Mouse (Mus musculus) A20 (cell line): ENCODE measurements at regions not wholly inside any gene's neighbourhood (a gene's known extent, or its start where the extent isn't known, plus 50 kb on each side); places are given as distances from the start of the nearest gene placed in this dataset.

Source experiments
- DNase-seq: peaks from one replicate; pipeline ENCODE4 v3.0.0-alpha.2; 2011; ENCODE audit warnings: low read depth, low spot score

- DNase-seq: no peak
Observed at GRCm38 (mm10) chr2:103143985-103144384, 70.5 kb downstream of the Apip start.

DNA sequence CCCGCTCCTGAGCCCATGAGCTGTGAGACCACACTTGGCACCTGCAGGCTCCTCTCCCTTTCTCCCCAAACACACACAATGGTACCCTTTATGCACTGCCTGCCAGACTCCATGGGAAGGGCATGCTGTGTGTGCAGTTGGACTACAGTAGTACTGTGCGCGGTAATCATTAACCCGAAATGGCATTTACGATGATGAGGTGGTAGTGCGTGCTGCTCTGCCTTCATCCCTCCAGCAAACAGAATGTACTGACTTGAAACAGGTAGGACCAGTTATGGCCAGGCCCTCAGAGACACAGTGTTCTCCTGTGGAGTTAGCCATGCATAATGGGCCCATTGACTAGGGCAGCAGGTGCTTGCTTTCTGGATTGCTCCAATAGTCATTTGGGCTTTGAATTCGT lies 70.9 kb downstream of the Apip start:
- DNase-seq: no peak

DNA sequence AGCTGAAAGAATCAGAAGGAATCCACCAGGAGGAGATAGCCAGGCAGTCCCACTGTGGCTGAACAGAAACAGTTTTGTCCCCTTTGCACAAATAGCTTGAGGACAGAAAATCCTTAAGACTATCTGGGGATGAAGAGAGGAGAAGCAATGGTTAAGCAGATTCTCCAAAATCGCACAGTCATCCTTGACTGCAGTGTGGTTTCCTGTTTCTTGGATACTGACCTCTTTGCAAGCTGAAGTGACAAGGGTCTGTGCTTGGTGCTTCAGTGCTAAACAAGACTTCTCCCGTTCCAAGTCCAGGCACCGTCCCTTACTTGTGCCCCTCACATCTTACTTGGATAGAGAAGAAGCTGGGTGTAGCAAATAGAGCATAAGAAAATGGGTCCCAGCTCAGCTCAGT lies 71.6 kb downstream of the Apip start:
- DNase-seq: peak; percentile 3

DNA sequence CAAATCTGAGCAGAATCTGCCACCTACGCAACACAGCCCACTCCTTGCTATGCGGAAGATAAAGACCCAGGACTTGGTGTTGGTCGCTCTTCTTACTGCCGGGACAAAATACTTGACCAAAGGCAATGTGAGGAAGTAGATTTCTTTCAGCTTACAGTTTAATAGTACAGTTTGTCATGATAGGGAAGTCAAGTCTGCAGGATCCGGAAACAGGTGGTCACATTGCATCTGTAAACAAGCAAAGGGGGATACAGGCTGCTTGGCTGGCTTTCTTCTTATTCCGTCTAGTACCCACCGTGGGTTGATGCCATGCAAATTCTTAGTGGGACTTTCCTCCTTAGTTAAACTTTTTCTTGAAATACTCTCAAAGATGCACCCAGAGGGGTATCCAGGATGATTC lies 72.7 kb downstream of the Apip start:
- peak; percentile 48 for DNase-seq

DNA sequence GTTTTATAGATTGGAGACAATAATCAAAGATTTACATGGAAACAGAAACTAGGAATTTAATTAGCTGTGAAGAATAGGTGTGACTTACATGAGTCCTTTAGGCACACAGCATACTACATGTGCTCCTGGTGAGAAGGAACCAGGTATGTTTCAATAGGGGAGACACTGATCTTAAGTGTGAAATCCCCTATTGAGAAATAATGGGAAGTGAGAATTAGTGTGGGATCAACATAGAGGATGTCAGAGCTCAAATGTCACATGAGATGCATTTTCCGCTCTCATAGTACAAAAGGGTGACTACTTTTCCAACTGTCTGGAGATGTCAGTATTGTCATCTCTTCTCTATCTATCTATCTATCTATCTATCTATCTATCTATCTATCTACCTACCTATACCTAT lies 79.8 kb downstream of the Apip start:
- peak; percentile 32 for DNase-seq

DNA sequence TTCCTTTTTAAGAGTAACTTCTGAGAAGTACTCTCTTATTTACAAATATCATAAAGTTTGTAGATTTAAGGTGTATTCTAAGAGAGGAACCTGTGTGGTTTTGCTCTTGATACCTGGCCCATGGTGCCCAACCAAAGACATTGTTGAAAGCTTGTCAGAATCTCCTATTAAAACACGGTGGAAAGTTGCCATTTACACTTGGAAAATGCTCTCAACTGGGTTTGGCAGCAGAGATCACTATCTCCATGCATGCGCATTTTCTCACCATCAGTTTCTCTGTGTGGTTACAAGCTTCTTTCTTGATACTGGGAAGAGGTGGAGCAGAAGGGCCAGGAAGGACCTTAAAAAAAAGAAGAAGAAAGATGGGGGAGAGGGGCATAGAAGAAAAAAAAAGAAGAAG lies 94.3 kb downstream of the Apip start:
- DNase-seq: no peak

GRCm38 (mm10) chr2:103168266-103168665 lies 94.8 kb downstream of the Apip start:
- DNase-seq: no peak

GRCm38 (mm10) chr2:103177361-103177760 lies 103.9 kb downstream of the Apip start:
- no peak for DNase-seq

DNA sequence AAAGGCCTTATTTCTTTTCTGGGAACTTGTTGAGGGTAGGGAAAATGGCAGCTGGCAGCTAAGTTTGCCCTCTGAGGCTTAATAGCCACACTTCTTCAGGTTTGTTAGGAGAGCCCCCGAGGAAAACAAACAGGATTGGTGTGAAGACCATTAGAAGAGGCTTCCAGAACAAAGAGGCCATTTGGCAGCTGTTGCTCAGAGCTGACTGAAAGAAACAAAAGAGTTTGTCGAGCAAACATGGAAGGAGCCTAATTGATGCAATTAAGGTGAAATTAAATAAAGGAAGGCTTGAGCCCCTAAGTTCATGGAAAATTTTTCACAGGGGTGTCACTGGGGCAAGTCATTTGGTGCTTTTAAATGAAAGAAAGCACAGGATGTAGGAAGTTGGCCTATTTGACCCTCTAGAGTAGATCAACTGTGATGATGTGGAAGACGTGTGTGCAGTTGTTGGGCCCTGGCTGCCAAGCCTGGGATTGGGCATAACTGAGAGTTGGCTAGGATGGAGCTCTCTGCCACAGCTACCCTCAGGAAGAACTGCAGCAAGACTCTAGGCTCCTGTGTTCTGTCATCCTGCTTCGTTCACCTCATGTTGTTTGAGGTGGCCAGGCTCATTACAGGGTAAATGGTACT lies 106.9 kb downstream of the Apip start:
- no peak for DNase-seq

DNA sequence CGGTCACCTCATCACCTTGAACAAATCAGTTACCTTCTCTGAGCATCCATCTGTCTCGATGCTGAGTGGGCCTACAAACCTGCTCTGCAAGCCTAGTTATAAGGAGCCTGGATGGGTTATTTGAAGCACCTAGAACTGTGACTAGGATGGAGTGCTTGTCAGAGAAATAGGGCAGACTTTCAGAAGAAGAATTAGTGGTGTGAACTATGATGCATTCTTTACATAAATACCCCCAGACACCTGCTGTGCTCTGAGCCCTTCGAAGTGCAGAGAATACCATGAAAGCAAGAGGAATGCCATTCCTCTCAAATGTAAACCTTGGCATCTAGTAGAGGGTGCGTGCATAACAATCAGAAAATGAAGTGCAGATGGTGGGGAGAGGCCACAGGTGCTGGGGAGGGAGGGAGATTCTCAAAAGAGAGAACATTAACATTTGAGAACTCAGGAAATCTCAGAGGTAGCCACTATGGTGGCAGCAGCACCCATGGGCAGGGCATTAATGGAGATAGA lies 113.3 kb downstream of the Apip start:
- DNase-seq: no peak

DNA sequence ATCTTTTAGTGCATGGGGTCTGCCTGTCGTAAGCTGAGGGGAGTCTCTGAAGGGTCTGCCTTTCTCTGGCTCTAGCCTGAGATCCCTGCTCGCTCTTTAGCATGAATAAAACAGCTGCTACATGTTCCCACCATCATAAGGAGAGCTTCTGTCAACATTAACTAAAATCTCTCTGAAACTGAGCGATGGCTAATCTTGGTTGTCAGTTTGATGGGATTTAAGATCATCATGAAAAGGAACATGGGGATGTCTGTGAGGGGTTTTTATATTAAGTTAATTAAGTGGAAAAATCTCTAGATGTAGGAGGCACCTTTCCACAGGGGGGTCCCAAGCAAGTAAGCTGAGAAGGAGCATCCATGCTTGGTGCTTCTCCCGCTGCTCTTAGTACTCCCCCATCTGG lies 110.5 kb downstream of the Ehf start:
- DNase-seq: no peak

- DNase-seq: no peak
Observed at GRCm38 (mm10) chr2:103200313-103200712, 102.8 kb downstream of the Ehf start.

GRCm38 (mm10) chr2:103205046-103205445 lies 98.0 kb downstream of the Ehf start:
- DNase-seq: no peak

- no peak for DNase-seq
Observed at GRCm38 (mm10) chr2:103208370-103208769, 94.7 kb downstream of the Ehf start.

DNA sequence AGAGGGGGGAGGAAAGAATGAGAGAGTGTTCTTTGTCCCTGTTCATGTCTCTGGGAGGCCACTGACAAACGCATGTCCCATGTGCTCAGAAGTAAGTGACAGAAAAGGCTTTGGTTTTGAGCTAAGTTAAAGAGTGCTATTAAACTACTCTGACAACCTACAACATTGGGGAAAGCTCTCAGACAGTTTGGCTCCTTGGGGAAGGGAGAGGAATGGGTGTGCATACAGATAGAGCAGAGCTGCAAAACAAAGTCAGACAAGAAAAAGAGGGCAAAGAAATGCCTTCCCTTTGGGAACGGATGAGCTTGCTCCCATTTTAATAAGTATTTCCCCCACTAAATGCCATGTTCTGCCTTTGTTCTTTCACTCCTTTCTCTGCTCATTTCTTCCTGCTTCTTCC lies 94.0 kb downstream of the Ehf start:
- no peak for DNase-seq

GRCm38 (mm10) chr2:103209512-103209981 lies 93.5 kb downstream of the Ehf start:
- DNase-seq: no peak

DNA sequence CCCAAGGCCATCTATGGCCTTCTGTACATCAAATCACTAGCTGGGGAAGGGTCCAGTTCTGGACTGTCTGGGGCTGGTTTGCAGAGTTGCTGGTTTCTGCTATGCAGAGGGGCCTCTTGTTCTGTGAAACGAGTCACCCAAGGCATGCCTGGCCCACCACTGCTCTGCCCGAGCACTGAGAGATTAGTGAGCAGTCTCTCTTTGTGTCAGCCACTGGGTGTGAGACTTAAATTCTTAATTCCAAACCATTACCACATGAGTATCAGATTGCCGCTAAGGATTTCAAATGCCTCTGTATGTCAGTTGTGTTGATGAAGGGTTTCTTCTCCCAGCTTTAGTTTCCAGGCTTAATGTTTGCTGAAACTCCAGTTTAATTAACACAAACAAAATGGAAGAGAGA lies 91.9 kb downstream of the Ehf start:
- DNase-seq: no peak
